Mouse (Mus musculus): Measurements from ENCODE around the gene D6Ertd527e. TPM values are rescaled to one million over a fixed set of nuclear protein-coding genes. Genes with fewer than 3 reads are reported as not detected.

The D6Ertd527e gene
- polyA plus RNA-seq, 1 experiment from 2014 or later = 0.38 TPM

DNA sequence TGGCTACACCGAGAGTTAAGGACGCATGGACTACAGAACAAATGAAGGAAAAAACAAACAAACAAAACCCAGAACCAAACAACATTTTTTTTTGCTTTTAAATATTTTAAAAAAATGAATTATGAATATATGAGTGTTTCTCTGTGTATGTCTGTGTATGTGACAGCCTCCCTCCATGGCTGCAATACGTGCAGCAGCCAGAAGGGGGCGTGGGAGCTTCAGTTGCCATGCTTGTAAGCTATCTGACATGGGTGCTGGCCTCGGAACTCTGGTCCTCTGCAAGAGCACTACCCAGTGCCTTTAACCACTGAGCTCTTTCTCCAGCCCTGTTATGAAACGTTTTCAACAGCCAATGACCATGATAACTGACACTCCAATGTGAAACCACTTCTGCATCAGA lies 16.1 kb downstream of the D6Ertd527e start:
- H3K27me3 ChIP-seq (ENCODE audit: control insufficient read depth, insufficient read depth, low read depth, low read length) = no peaks in the 10 kb centered on the region; the same call in 1 of the 2 replicates
- ATAC-seq (ENCODE audit: low read depth) = no peak
- WGBS = 81% methylated on average over 6 of the region's 6 CpGs
- no peak overlapping the region for H3K4me2 ChIP-seq (ENCODE audit: low read depth, low read length)
- H3K9me3 ChIP-seq (ENCODE audit: control insufficient read depth, low read length) = no peaks in the 10 kb centered on the region; the same call in 1 of the 2 replicates
- H3K4me1 ChIP-seq (replicated peaks; ENCODE audit: control insufficient read depth, insufficient read depth, low read length) = peaks cover 11% of the 10 kb centered on the region
- no peak overlapping the region for H3K4me3 ChIP-seq (ENCODE audit: low read length)
- H3K27ac ChIP-seq (ENCODE audit: low read length) = no peak overlapping the region
- H3K36me3 ChIP-seq (ENCODE audit: control insufficient read depth, insufficient read depth, low read length) = no peaks in the 10 kb centered on the region
- H3K9ac ChIP-seq (ENCODE audit: low read length) = no peak overlapping the region

GRCm38 (mm10) chr6:87121961-87122360 lies 17.4 kb downstream of the D6Ertd527e start:
- Histone ChIP-seq H3K27me3 (ENCODE audit: control insufficient read depth, insufficient read depth, low read depth, low read length) (no peaks in the 10 kb centered on the region; the same call in 1 of the 2 replicates), H3K4me2 (ENCODE audit: low read depth, low read length) (no peak overlapping the region), H3K9me3 (ENCODE audit: control insufficient read depth, low read length) (no peaks in the 10 kb centered on the region; the same call in 1 of the 2 replicates), H3K4me1 (replicated peaks; ENCODE audit: control insufficient read depth, insufficient read depth, low read length) (peaks cover 14% of the 10 kb centered on the region), H3K9ac (ENCODE audit: low read length) (no peak overlapping the region), H3K4me3 (ENCODE audit: low read length) (no peak overlapping the region), H3K27ac (ENCODE audit: low read length) (no peak overlapping the region), H3K36me3 (ENCODE audit: control insufficient read depth, insufficient read depth, low read length) (no peaks in the 10 kb centered on the region)
- ATAC-seq (ENCODE audit: low read depth) = no peak
- WGBS = 42% methylated on average over 7 of the region's 7 CpGs

DNA sequence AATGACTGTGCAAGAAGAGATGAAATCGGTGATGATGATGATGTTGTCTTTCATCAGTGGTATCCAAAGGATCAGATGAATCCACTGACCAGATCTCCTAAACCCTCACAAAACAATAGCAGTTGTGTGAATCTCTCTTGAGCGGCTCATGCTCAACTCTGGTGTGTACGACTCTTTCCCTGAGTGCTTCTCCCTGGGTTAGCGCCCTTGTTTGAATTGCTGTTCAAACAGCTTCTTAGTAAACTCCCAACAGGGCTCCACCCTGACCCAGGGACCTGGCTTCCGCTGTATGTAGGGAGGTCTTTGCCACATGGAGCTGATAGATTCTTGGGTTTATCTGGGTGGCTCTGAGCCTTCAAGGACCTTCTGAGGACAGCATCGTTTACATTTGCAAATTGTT lies 18.9 kb downstream of the D6Ertd527e start:
- no peaks in the 10 kb centered on the region for H3K27me3 ChIP-seq (ENCODE audit: control insufficient read depth, insufficient read depth, low read depth, low read length)
- H3K36me3 ChIP-seq (ENCODE audit: control insufficient read depth, insufficient read depth, low read length) = no peaks in the 10 kb centered on the region
- no peak for ATAC-seq (ENCODE audit: low read depth)
- H3K27ac ChIP-seq (ENCODE audit: low read length) = no peak overlapping the region
- WGBS = 68% methylated on average over 6 of the region's 6 CpGs
- peaks cover 28% of the 10 kb centered on the region for H3K4me1 ChIP-seq (replicated peaks; ENCODE audit: control insufficient read depth, insufficient read depth, low read length)
- H3K9me3 ChIP-seq (ENCODE audit: control insufficient read depth, low read length) = no peaks in the 10 kb centered on the region; the same call in 1 of the 2 replicates
- no peak overlapping the region for H3K4me2 ChIP-seq (ENCODE audit: low read depth, low read length)
- H3K4me3 ChIP-seq (ENCODE audit: low read length) = no peak overlapping the region
- H3K9ac ChIP-seq (ENCODE audit: low read length) = no peak overlapping the region

GRCm38 (mm10) chr6:87123973-87124372 lies 19.4 kb downstream of the D6Ertd527e start:
- H3K9me3 ChIP-seq (ENCODE audit: control insufficient read depth, low read length) = no peaks in the 10 kb centered on the region; the same call in 1 of the 2 replicates
- no peaks in the 10 kb centered on the region for H3K27me3 ChIP-seq (ENCODE audit: control insufficient read depth, insufficient read depth, low read depth, low read length)
- H3K4me2 ChIP-seq (ENCODE audit: low read depth, low read length) = no peak overlapping the region
- peaks cover 28% of the 10 kb centered on the region for H3K4me1 ChIP-seq (replicated peaks; ENCODE audit: control insufficient read depth, insufficient read depth, low read length)
- no peak overlapping the region for H3K4me3 ChIP-seq (ENCODE audit: low read length)
- ATAC-seq (ENCODE audit: low read depth) = no peak
- WGBS = 72% methylated on average over 4 of the region's 4 CpGs
- H3K27ac ChIP-seq (ENCODE audit: low read length) = no peak overlapping the region
- H3K9ac ChIP-seq (ENCODE audit: low read length) = no peak overlapping the region
- no peaks in the 10 kb centered on the region for H3K36me3 ChIP-seq (ENCODE audit: control insufficient read depth, insufficient read depth, low read length)

DNA sequence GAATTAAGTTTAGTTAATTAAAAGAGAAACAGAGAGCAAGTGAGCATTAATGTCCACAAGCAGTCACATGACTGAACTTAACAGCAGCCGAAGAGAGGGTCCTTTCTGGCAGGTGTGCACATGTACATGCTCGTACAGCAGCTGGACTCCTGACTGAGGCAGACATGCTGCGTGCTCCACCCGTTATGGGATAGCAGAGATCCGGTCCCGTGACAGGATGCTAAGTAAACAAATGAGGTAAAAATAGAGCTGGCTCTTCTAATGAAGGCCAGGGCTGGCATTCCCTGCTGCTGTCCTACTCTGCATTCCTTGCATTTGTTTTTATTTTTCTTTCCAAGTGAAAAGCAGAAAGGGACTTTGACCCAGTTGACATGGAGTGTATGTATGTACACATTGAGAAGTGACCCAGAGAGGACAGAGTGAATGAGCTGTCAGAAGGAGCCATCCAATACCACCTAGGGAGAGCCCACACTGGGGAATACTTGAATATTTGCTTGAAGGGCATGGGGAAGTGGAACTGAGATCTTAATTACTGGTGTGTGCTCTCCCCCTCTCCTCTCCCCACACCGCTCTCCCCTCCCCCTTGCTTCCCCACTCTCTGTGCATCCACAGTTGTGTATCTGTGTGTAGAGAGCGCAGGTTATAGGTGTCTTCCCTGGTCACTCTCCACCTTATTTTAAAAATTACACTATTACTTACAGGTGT lies 22.7 kb downstream of the D6Ertd527e start:
- Histone ChIP-seq H3K9ac (ENCODE audit: low read length) (no peak overlapping the region), H3K9me3 (ENCODE audit: control insufficient read depth, low read length) (peaks cover 2% of the 10 kb centered on the region; the same call in 1 of the 2 replicates), H3K4me1 (replicated peaks; ENCODE audit: control insufficient read depth, insufficient read depth, low read length) (peaks cover 21% of the 10 kb centered on the region), H3K4me2 (ENCODE audit: low read depth, low read length) (no peak overlapping the region), H3K36me3 (ENCODE audit: control insufficient read depth, insufficient read depth, low read length) (no peaks in the 10 kb centered on the region), H3K27ac (ENCODE audit: low read length) (peak overlapping the region; percentile 10; the same call in 1 of the 2 replicates), H3K27me3 (ENCODE audit: control insufficient read depth, insufficient read depth, low read depth, low read length) (no peaks in the 10 kb centered on the region), H3K4me3 (ENCODE audit: low read length) (no peak overlapping the region)
- WGBS = 27% methylated on average over 8 of the region's 8 CpGs
- ATAC-seq (ENCODE audit: low read depth) = peak; percentile 88

GRCm38 (mm10) chr6:87129861-87130260 lies 25.3 kb downstream of the D6Ertd527e start:
- Histone ChIP-seq H3K27ac (ENCODE audit: low read length) (no peak overlapping the region), H3K4me2 (ENCODE audit: low read depth, low read length) (no peak overlapping the region), H3K4me1 (replicated peaks; ENCODE audit: control insufficient read depth, insufficient read depth, low read length) (peaks cover 17% of the 10 kb centered on the region), H3K36me3 (ENCODE audit: control insufficient read depth, insufficient read depth, low read length) (peaks cover 2% of the 10 kb centered on the region; the same call in 1 of the 2 replicates), H3K9me3 (ENCODE audit: control insufficient read depth, low read length) (peaks cover 2% of the 10 kb centered on the region; the same call in 1 of the 2 replicates), H3K27me3 (ENCODE audit: control insufficient read depth, insufficient read depth, low read depth, low read length) (no peaks in the 10 kb centered on the region), H3K9ac (ENCODE audit: low read length) (no peak overlapping the region), H3K4me3 (ENCODE audit: low read length) (no peak overlapping the region)
- 84% methylated on average over 8 of the region's 8 CpGs for WGBS
- no peak for ATAC-seq (ENCODE audit: low read depth)

DNA sequence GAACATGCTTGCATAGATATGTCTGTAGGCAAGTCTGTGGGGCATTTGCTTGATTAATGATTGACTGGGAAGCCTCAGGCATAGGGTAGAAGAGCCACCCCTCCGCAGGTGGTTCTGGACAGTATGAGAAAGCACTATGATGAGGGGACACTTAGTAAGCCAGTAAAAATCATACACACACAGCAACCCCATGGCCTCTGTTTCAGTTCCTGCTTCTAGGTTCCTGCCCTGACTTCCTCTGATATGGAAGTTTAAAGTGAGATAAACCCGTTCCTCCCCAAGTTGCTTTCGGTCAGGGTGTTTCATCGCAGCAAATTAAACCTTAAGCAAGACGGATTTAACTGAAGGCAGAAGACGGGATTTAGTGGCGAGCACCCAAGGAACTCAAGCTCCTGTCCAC lies 26.1 kb downstream of the D6Ertd527e start:
- ATAC-seq (ENCODE audit: low read depth) = no peak
- H3K9me3 ChIP-seq (ENCODE audit: control insufficient read depth, low read length) = peaks cover 2% of the 10 kb centered on the region; the same call in 1 of the 2 replicates
- no peak overlapping the region for H3K4me3 ChIP-seq (ENCODE audit: low read length)
- no peak overlapping the region for H3K27ac ChIP-seq (ENCODE audit: low read length)
- no peak overlapping the region for H3K4me2 ChIP-seq (ENCODE audit: low read depth, low read length)
- H3K36me3 ChIP-seq (ENCODE audit: control insufficient read depth, insufficient read depth, low read length) = peaks cover 3% of the 10 kb centered on the region; the same call in 1 of the 2 replicates
- WGBS = 92% methylated on average over 7 of the region's 7 CpGs
- no peak overlapping the region for H3K9ac ChIP-seq (ENCODE audit: low read length)
- peaks cover 17% of the 10 kb centered on the region for H3K4me1 ChIP-seq (replicated peaks; ENCODE audit: control insufficient read depth, insufficient read depth, low read length)
- H3K27me3 ChIP-seq (ENCODE audit: control insufficient read depth, insufficient read depth, low read depth, low read length) = no peaks in the 10 kb centered on the region

GRCm38 (mm10) chr6:87131078-87131477 lies 26.5 kb downstream of the D6Ertd527e start:
- H3K4me1 ChIP-seq (replicated peaks; ENCODE audit: control insufficient read depth, insufficient read depth, low read length) = peaks cover 17% of the 10 kb centered on the region
- H3K27ac ChIP-seq (ENCODE audit: low read length) = no peak overlapping the region
- peaks cover 8% of the 10 kb centered on the region for H3K36me3 ChIP-seq (ENCODE audit: control insufficient read depth, insufficient read depth, low read length)
- no peaks in the 10 kb centered on the region for H3K27me3 ChIP-seq (ENCODE audit: control insufficient read depth, insufficient read depth, low read depth, low read length)
- ATAC-seq (ENCODE audit: low read depth) = no peak
- 56% methylated on average over 1 of the region's 1 CpGs for WGBS
- H3K9ac ChIP-seq (ENCODE audit: low read length) = no peak overlapping the region
- peaks cover 2% of the 10 kb centered on the region; the same call in 1 of the 2 replicates for H3K9me3 ChIP-seq (ENCODE audit: control insufficient read depth, low read length)
- no peak overlapping the region for H3K4me3 ChIP-seq (ENCODE audit: low read length)
- H3K4me2 ChIP-seq (ENCODE audit: low read depth, low read length) = no peak overlapping the region

GRCm38 (mm10) chr6:87133520-87133919 lies 29.0 kb downstream of the D6Ertd527e start:
- H3K4me2 ChIP-seq (ENCODE audit: low read depth, low read length) = no peak overlapping the region
- no peak overlapping the region for H3K27ac ChIP-seq (ENCODE audit: low read length)
- no peak for ATAC-seq (ENCODE audit: low read depth)
- peaks cover 2% of the 10 kb centered on the region; the same call in 1 of the 2 replicates for H3K9me3 ChIP-seq (ENCODE audit: control insufficient read depth, low read length)
- H3K4me3 ChIP-seq (ENCODE audit: low read length) = no peak overlapping the region
- no peak overlapping the region for H3K9ac ChIP-seq (ENCODE audit: low read length)
- H3K27me3 ChIP-seq (ENCODE audit: control insufficient read depth, insufficient read depth, low read depth, low read length) = no peaks in the 10 kb centered on the region
- H3K36me3 ChIP-seq (ENCODE audit: control insufficient read depth, insufficient read depth, low read length) = peaks cover 14% of the 10 kb centered on the region
- WGBS = 66% methylated on average over 3 of the region's 3 CpGs
- no peaks in the 10 kb centered on the region for H3K4me1 ChIP-seq (replicated peaks; ENCODE audit: control insufficient read depth, insufficient read depth, low read length)

Measured in lung, embryonic 16.5 days (tissue).